Mouse (Mus musculus): ENCODE results near the gene Armc10. TPM values are rescaled to one million over a fixed set of nuclear protein-coding genes. Genes with fewer than 3 reads are reported as not detected.
"Not testable (repeated sequence)": the region's sequence is repeated elsewhere in the genome, so short reads cannot be mapped to it uniquely, and the experiment has no call there.

Armc10 gene
- total RNA-seq, 2 experiments from 2014 or later, result 3.5 to 4.1 TPM

- Histone ChIP-seq H3K27ac (peak overlapping the region; percentile 100), H3K4me3 (peak overlapping the region; percentile 93)
- TF ChIP-seq CTCF (IDR thresholded peaks at IDR 0.05), result no peak
- no peak for DNase-seq
- intact Hi-C loops (cut with DNase I), result loop anchor here (5.0 kb wide), 1 partner anchor 53 kb away; the partner anchor contains the start of genes Armc10 and Fbxl13
Measured at GRCm38 (mm10) chr5:21700272-21700821, 54.7 kb downstream of the Armc10 start.

GRCm38 (mm10) chr5:21700934-21701333 lies 55.3 kb downstream of the Armc10 start:
- no peak for TF ChIP-seq CTCF (IDR thresholded peaks at IDR 0.05)
- DNase-seq, result no peak
- intact Hi-C loops (cut with DNase I), result loop anchor here (1.0 to 5.0 kb wide), 2 partner anchors 35 to 54 kb away; partner anchors contain the start of genes Armc10 and Fbxl13

GRCm38 (mm10) chr5:21701351-21702008 lies 55.9 kb downstream of the Armc10 start, which contains the start of gene Napepld:
Gene Napepld (minus strand): TSS chr5:21701396.
- intact Hi-C loops (cut with DNase I), result loop anchor here (1.0 to 5.0 kb wide), 2 partner anchors 35 to 54 kb away; partner anchors contain the start of genes Armc10 and Fbxl13
- DNase-seq, result peak; percentile 99
- no peak for TF ChIP-seq CTCF (IDR thresholded peaks at IDR 0.05)
- H3K4me3 ChIP-seq, result peak within 1 kb of the TSS; percentile 93
- peak within 1 kb of the TSS; percentile 100 for H3K27ac ChIP-seq

More at GRCm38 (mm10) chr5:21700934-21701333, 55.3 kb downstream of the Armc10 start:
- peak overlapping the region; percentile 93 for H3K4me3 ChIP-seq
- peak overlapping the region; percentile 100 for H3K27ac ChIP-seq

- intact Hi-C loops (cut with DNase I), result loop anchor here (5.0 kb wide), 1 partner anchor 55 kb away; the partner anchor contains the start of genes Armc10 and Fbxl13
- Histone ChIP-seq H3K27ac (peak overlapping the region; percentile 100), H3K4me3 (peak overlapping the region; percentile 93)
- no peak for DNase-seq
- TF ChIP-seq CTCF (IDR thresholded peaks at IDR 0.05), result no peak
Measured at GRCm38 (mm10) chr5:21702009-21702364, 56.4 kb downstream of the Armc10 start.

- Histone ChIP-seq H3K4me3 (peak overlapping the region; percentile 93), H3K27ac (peak overlapping the region; percentile 100)
- no peak for TF ChIP-seq CTCF (IDR thresholded peaks at IDR 0.05)
- DNase-seq, result no peak
- intact Hi-C loops (cut with DNase I), result loop anchor here (5.0 kb wide), 1 partner anchor 56 kb away; the partner anchor contains the start of genes Armc10 and Fbxl13
Measured at GRCm38 (mm10) chr5:21702873-21703475, 57.4 kb downstream of the Armc10 start.

- intact Hi-C loops (cut with DNase I), result loop anchor here (5.0 kb wide), 1 partner anchor 56 kb away; the partner anchor contains the start of genes Armc10 and Fbxl13
- TF ChIP-seq CTCF (IDR thresholded peaks at IDR 0.05), result no peak
- Histone ChIP-seq H3K27ac (peak overlapping the region; percentile 100), H3K4me3 (no peak overlapping the region)
- no peak for DNase-seq
Measured at GRCm38 (mm10) chr5:21703708-21704107, 58.1 kb downstream of the Armc10 start.

- DNase-seq, result no peak
- Histone ChIP-seq H3K4me3 (no peak overlapping the region), H3K27ac (no peak overlapping the region)
- intact Hi-C loops (cut with DNase I), result no loop called here
- no peak for TF ChIP-seq CTCF (IDR thresholded peaks at IDR 0.05)
Measured at GRCm38 (mm10) chr5:21706546-21706945, 60.9 kb downstream of the Armc10 start.

- DNase-seq; H3K27ac ChIP-seq; H3K4me3 ChIP-seq; intact Hi-C loops (cut with DNase I): not testable (repeated sequence)
Measured at GRCm38 (mm10) chr5:21708011-21708410, 62.4 kb downstream of the Armc10 start.

Other genes with a start within 250 kb of the Armc10 start
- gene Ccdc146, start 221.1 kb upstream of the Armc10 start, total RNA-seq (2021), result 1 to 10 TPM; 3.8 to 4.3 TPM
- gene Fam185a, start 220.9 kb upstream of the Armc10 start, total RNA-seq (2021), result 10 to 100 TPM in 1 of 2 experiments, 1 to 10 TPM in 1; 9.4 to 11.0 TPM
- 1 to 10 TPM; 1.0 to 1.8 TPM for gene Lrrc17, start 102.3 kb upstream of the Armc10 start, total RNA-seq (2021)
- under 1 TPM in 1 of 2 experiments, not detected in 1; 0.13 TPM for gene Fbxl13, start 179 bp upstream of the Armc10 start, total RNA-seq (2021)
- gene Napepld, start 55.6 kb downstream of the Armc10 start, total RNA-seq (2021), result 10 to 100 TPM in 1 of 2 experiments, 1 to 10 TPM in 1; 9.2 to 11.3 TPM
- gene Pmpcb, start 91.3 kb downstream of the Armc10 start, total RNA-seq (2021), result 100 to 1,000 TPM in 1 of 2 experiments, 10 to 100 TPM in 1; 90.8 to 122 TPM
- 10 to 100 TPM; 21.4 to 24.7 TPM for gene Dnajc2, start 139.4 kb downstream of the Armc10 start, total RNA-seq (2021)
- gene Psmc2, start 139.5 kb downstream of the Armc10 start, total RNA-seq (2021), result 100 to 1,000 TPM; 111 to 127 TPM
- not detected for gene Slc26a5, start 219.8 kb downstream of the Armc10 start, total RNA-seq (2021)